Mouse (Mus musculus) cerebellum, postnatal 10 days (tissue): ENCODE data around the gene Stard13.

ENCODE experiments used
- DNase-seq, 2 experiments: peaks; one replicate each; pipeline ENCODE4 v3.0.0; 2021; ENCODE audit warnings: mixed read lengths in 2 of 2

The Stard13 gene

GRCm38 (mm10) chr5:151056255-151056919, 177.2 kb downstream of the Stard13 start:
- DNase-seq: no peak

- no peak for DNase-seq
Measured at GRCm38 (mm10) chr5:151055426-151056090, 178.1 kb downstream of the Stard13 start.

- no peak for DNase-seq
Measured at GRCm38 (mm10) chr5:151054743-151055114, 178.9 kb downstream of the Stard13 start.

- no peak for DNase-seq
Measured at GRCm38 (mm10) chr5:151054100-151054742, 179.4 kb downstream of the Stard13 start.

GRCm38 (mm10) chr5:151053190-151053589, 180.4 kb downstream of the Stard13 start:
- DNase-seq: no peak

GRCm38 (mm10) chr5:151052331-151052730, 181.3 kb downstream of the Stard13 start:
- DNase-seq: no peak

- DNase-seq: no peak
Measured at GRCm38 (mm10) chr5:151047488-151047887, 186.1 kb downstream of the Stard13 start.

GRCm38 (mm10) chr5:151046917-151047316, 186.7 kb downstream of the Stard13 start:
- DNase-seq: peak; percentile 78 to 85

GRCm38 (mm10) chr5:151046131-151046530, 187.5 kb downstream of the Stard13 start:
- no peak for DNase-seq

GRCm38 (mm10) chr5:151042911-151043310, 190.7 kb downstream of the Stard13 start:
- DNase-seq: no peak

GRCm38 (mm10) chr5:151037871-151038270, 195.8 kb downstream of the Stard13 start:
- DNase-seq: peak; percentile 70 to 82

- peak; percentile 62 to 77 for DNase-seq
Measured at GRCm38 (mm10) chr5:151034715-151035512, 198.7 kb downstream of the Stard13 start.

GRCm38 (mm10) chr5:151028906-151029305, 204.7 kb downstream of the Stard13 start:
- DNase-seq: peak; percentile 83 to 86

GRCm38 (mm10) chr5:151027171-151027570, 206.5 kb downstream of the Stard13 start:
- peak; percentile 74 to 87 for DNase-seq

GRCm38 (mm10) chr5:151026069-151026468, 207.6 kb downstream of the Stard13 start:
- no peak for DNase-seq

- no peak for DNase-seq
Measured at GRCm38 (mm10) chr5:151024483-151024882, 209.2 kb downstream of the Stard13 start.

- peak; percentile 81 to 91 for DNase-seq
Measured at GRCm38 (mm10) chr5:151023461-151023860, 210.2 kb downstream of the Stard13 start.

GRCm38 (mm10) chr5:151022939-151023338, 210.7 kb downstream of the Stard13 start:
- DNase-seq: no peak

GRCm38 (mm10) chr5:151022026-151022425, 211.6 kb downstream of the Stard13 start:
- no peak for DNase-seq

GRCm38 (mm10) chr5:151020831-151021230, 212.8 kb downstream of the Stard13 start:
- DNase-seq: no peak

- no peak for DNase-seq
Measured at GRCm38 (mm10) chr5:151020031-151020820, 213.4 kb downstream of the Stard13 start.

GRCm38 (mm10) chr5:151018959-151019358, 214.7 kb downstream of the Stard13 start:
- DNase-seq: no peak
